Mouse (Mus musculus) stomach, embryonic 14.5 days (tissue): ENCODE data around the gene Tmem178b. TPM values are rescaled to one million over a fixed set of nuclear protein-coding genes. Genes with fewer than 3 reads are reported as not detected.

Source experiments
- ATAC-seq: fragments of 200-750 bp; cut with Nextera tagmentation; 2 replicates; pipeline ENCODE4 v1.8.0; 2017; ENCODE audit warnings: low read depth, moderate TSS enrichment; ENCODE audit not compliant: insufficient number of reproducible peaks, insufficient read depth, low FRiP score
- H3K27ac ChIP-seq: fragments of 300-500 bp; sonication (generic); 2 replicates; pipeline ENCODE4 v1.5.1; 2014; ENCODE audit warnings: mild to moderate bottlenecking, low read length, moderate library complexity, mixed read lengths
- H3K27me3 ChIP-seq: fragments of 300-500 bp; sonication (generic); 2 replicates; pipeline ENCODE4 v1.6.1; 2014; ENCODE audit warnings: low read length, control low read depth, mixed read lengths; ENCODE audit not compliant: control insufficient read depth, insufficient read depth
- H3K36me3 ChIP-seq: fragments of 300-500 bp; sonication (generic); 2 replicates; pipeline ENCODE4 v1.6.1; 2014; ENCODE audit warnings: mild to moderate bottlenecking, control low read depth, low read length, moderate library complexity, mixed read lengths; ENCODE audit not compliant: control insufficient read depth, insufficient read depth
- H3K4me1 ChIP-seq: fragments of 300-500 bp; sonication (generic); 2 replicates; pipeline ENCODE4 v1.6.1; 2014; ENCODE audit warnings: low read length, control low read depth, mixed read lengths; ENCODE audit not compliant: control insufficient read depth, insufficient read depth
- H3K4me2 ChIP-seq: fragments of 300-500 bp; sonication (generic); replicated peaks from 2 replicates; pipeline ENCODE4 v1.6.1; 2014; ENCODE audit warnings: low read depth, low read length, control low read depth
- H3K4me3 ChIP-seq: fragments of 300-500 bp; sonication (generic); 2 replicates; pipeline ENCODE4 v1.5.1; 2014; ENCODE audit warnings: low read depth, low read length, control low read depth
- H3K9ac ChIP-seq: fragments of 300-500 bp; sonication (generic); replicated peaks from 2 replicates; pipeline ENCODE4 v1.6.1; 2014; ENCODE audit warnings: low read depth, mild to moderate bottlenecking, control low read depth, low read length, moderate library complexity, mixed read lengths
- H3K9me3 ChIP-seq: fragments of 300-500 bp; sonication (generic); 2 replicates; pipeline ENCODE4 v1.6.1; 2016; ENCODE audit warnings: low read depth, low read length, control low read depth; ENCODE audit not compliant: control insufficient read depth
- WGBS: fragments of 180-500 bp; shearing (Covaris S2); extraction: QIAGEN DNeasy Blood & Tissue Kit; methylation state at CpG from one replicate; pipeline ENCODE4 v1.1.7; 2014; 5-methylcytosine and 5-hydroxymethylcytosine counted together
- polyA plus RNA-seq: library from polyadenylated mRNA; unstranded; fragments of >200 nt; fragmentation: Nextera tagmentation; extraction: Ambion mirVana; gene quantifications from 2 replicates; pipeline ENCODE4 v1.2.1, GENCODE M21; 2014

The Tmem178b gene
- polyA plus RNA-seq, 1 experiment from 2014 or later = 1.5 TPM

GRCm38 (mm10) chr6:40048969-40049908 lies 176.2 kb downstream of the Tmem178b start:
- Histone ChIP-seq H3K4me3 (no peak overlapping the region), H3K27ac (no peak overlapping the region), H3K36me3 (no peaks in the 10 kb centered on the region), H3K4me1 (no peaks in the 10 kb centered on the region), H3K27me3 (no peaks in the 10 kb centered on the region), H3K9ac (no peak overlapping the region), H3K9me3 (no peaks in the 10 kb centered on the region), H3K4me2 (no peak overlapping the region)
- no peak for ATAC-seq
- WGBS = 45% methylated on average over 11 of the region's 11 CpGs

DNA sequence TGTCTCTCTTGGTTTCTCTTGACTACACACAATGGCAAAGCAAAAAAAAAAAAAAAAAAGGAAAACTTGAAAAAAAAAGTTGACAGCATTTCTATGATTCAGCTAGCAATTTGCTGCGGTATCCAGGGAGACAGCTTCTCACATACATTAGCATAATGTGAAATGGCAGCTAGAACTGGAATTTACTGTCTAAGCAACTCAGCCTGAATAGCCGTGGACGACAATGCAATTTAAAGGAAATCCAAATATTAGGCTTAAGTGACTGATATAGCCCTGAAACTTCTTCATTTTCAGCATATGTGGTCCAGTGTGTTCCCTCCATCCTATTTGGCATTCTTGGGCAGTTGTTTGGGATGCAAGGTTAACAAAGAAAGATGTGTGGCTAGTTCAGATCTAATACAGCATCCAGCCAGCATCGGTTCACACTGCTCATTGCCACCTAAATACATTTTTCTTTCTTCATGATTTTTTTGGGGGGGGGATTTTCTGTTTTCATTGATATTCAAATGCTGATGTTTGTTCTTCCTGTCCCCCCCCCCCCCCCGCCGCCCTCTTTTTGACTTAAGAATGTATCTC lies 176.9 kb downstream of the Tmem178b start:
- H3K27me3 ChIP-seq = no peaks in the 10 kb centered on the region
- WGBS = 76% methylated on average over 6 of the region's 6 CpGs
- no peak overlapping the region for H3K4me2 ChIP-seq
- H3K36me3 ChIP-seq = no peaks in the 10 kb centered on the region
- H3K4me1 ChIP-seq = no peaks in the 10 kb centered on the region
- ATAC-seq = no peak
- no peaks in the 10 kb centered on the region for H3K9me3 ChIP-seq
- H3K9ac ChIP-seq = no peak overlapping the region
- no peak overlapping the region for H3K27ac ChIP-seq
- no peak overlapping the region for H3K4me3 ChIP-seq

- no peaks in the 10 kb centered on the region for H3K36me3 ChIP-seq
- H3K4me3 ChIP-seq = no peak overlapping the region
- no peaks in the 10 kb centered on the region for H3K27me3 ChIP-seq
- 76% methylated on average over 2 of the region's 2 CpGs for WGBS
- no peak for ATAC-seq
- no peaks in the 10 kb centered on the region for H3K4me1 ChIP-seq
- no peaks in the 10 kb centered on the region for H3K9me3 ChIP-seq
- no peak overlapping the region for H3K9ac ChIP-seq
- no peak overlapping the region for H3K4me2 ChIP-seq
- no peak overlapping the region for H3K27ac ChIP-seq
These were observed 178.6 kb downstream of the Tmem178b start for GRCm38 (mm10) chr6:40051698-40052097.

GRCm38 (mm10) chr6:40052593-40052992 lies 179.5 kb downstream of the Tmem178b start:
- Histone ChIP-seq H3K4me2 (no peak overlapping the region), H3K9ac (no peak overlapping the region), H3K27me3 (no peaks in the 10 kb centered on the region), H3K4me1 (no peaks in the 10 kb centered on the region), H3K4me3 (no peak overlapping the region), H3K36me3 (no peaks in the 10 kb centered on the region), H3K9me3 (no peaks in the 10 kb centered on the region), H3K27ac (no peak overlapping the region)
- no peak for ATAC-seq
- 85% methylated on average over 1 of the region's 1 CpGs for WGBS

DNA sequence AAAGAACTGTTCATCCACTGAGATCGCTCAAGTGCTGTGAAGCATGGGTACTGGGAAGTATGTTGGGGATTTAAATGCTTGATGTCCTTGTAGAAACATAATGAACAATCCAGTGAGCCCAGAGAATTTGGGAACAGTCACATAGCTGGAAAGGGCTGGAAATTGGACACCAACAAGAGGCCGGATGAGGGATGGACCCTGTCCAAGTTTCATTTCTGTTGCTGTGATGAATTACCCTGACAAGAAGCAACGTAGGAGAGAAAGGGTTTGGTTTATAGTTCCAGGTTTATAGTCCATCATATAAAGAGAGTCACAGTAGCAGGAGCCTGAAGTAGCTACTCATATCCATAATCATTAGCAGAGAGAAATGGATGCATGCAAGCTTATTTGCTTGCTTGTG lies 186.4 kb downstream of the Tmem178b start:
- Histone ChIP-seq H3K27me3 (no peaks in the 10 kb centered on the region), H3K36me3 (no peaks in the 10 kb centered on the region), H3K9ac (no peak overlapping the region), H3K4me3 (no peak overlapping the region), H3K4me1 (no peaks in the 10 kb centered on the region), H3K4me2 (no peak overlapping the region), H3K9me3 (no peaks in the 10 kb centered on the region), H3K27ac (no peak overlapping the region)
- no peak for ATAC-seq
- WGBS = 45% methylated on average over 3 of the region's 3 CpGs

GRCm38 (mm10) chr6:40061327-40062189 lies 188.5 kb downstream of the Tmem178b start:
- Histone ChIP-seq H3K4me2 (no peak overlapping the region), H3K9me3 (no peaks in the 10 kb centered on the region), H3K4me3 (no peak overlapping the region), H3K27me3 (no peaks in the 10 kb centered on the region), H3K27ac (no peak overlapping the region), H3K9ac (no peak overlapping the region), H3K4me1 (no peaks in the 10 kb centered on the region), H3K36me3 (no peaks in the 10 kb centered on the region)
- ATAC-seq = no peak
- WGBS = 79% methylated on average over 5 of the region's 5 CpGs

GRCm38 (mm10) chr6:40062190-40062501 lies 189.1 kb downstream of the Tmem178b start:
- 90% methylated on average over 7 of the region's 7 CpGs for WGBS
- H3K36me3 ChIP-seq = no peaks in the 10 kb centered on the region
- H3K27me3 ChIP-seq = no peaks in the 10 kb centered on the region
- no peaks in the 10 kb centered on the region for H3K9me3 ChIP-seq
- no peaks in the 10 kb centered on the region for H3K4me1 ChIP-seq
- no peak overlapping the region for H3K4me2 ChIP-seq
- no peak overlapping the region for H3K9ac ChIP-seq
- no peak for ATAC-seq
- H3K4me3 ChIP-seq = no peak overlapping the region
- H3K27ac ChIP-seq = no peak overlapping the region

GRCm38 (mm10) chr6:40063438-40063837 lies 190.4 kb downstream of the Tmem178b start:
- Histone ChIP-seq H3K36me3 (no peaks in the 10 kb centered on the region), H3K27ac (no peak overlapping the region), H3K9me3 (no peaks in the 10 kb centered on the region), H3K4me2 (no peak overlapping the region), H3K9ac (no peak overlapping the region), H3K4me3 (no peak overlapping the region), H3K27me3 (no peaks in the 10 kb centered on the region), H3K4me1 (peaks cover 2% of the 10 kb centered on the region; the same call in 1 of the 2 replicates)
- WGBS = 96% methylated on average over 1 of the region's 1 CpGs
- no peak for ATAC-seq
